In genomic region chr19:53577025-53577800, GRCm38 (mm10) we compare ENCODE assay signal across 10 mouse cellular contexts. TPM values are rescaled to one million over a fixed set of nuclear protein-coding genes. Genes with fewer than 3 reads are reported as not detected.
DNase-seq lines count a peak whose midpoint lies in the region; ATAC-seq and TF ChIP-seq lines count a peak whose summit lies in the region.
"Had no signal": no experiment of that assay in that cellular context is flagged by ENCODE, and none has a peak within 500 bp of the region (broad histone marks: within the 10 kb centered on the region; RNA-seq: fewer than 3 reads in every experiment).

No protein-coding gene starts in this region.

- peak overlapping the region; percentile 65; the same call in 1 of the 2 replicates for H3K27ac ChIP-seq in forebrain, embryonic 10.5 days
- no peak overlapping the region for H3K27ac ChIP-seq in forebrain, embryonic 12.5 days
- H3K27ac ChIP-seq in lung, embryonic 16.5 days (ENCODE audit: low read length) = no peak overlapping the region
- H3K27ac ChIP-seq in intestine, postnatal 0 days (ENCODE audit: low read depth, low read length) = no peak overlapping the region
- no peak overlapping the region for H3K27ac ChIP-seq in midbrain, embryonic 16.5 days (ENCODE audit: low read length)
- H3K27ac ChIP-seq: liver, embryonic 14.5 days; midbrain, embryonic 12.5 days had no signal

- ATAC-seq in forebrain, embryonic 12.5 days (ENCODE audit: low FRiP score) = no peak
- no peak for ATAC-seq in lung, embryonic 16.5 days (ENCODE audit: low read depth)
- ATAC-seq in intestine, postnatal 0 days = peak; percentile 80
- ATAC-seq in midbrain, embryonic 16.5 days = 0 out of 2 replicates have a peak, but pooled peaks have one; percentile 45

- H3K9me3 ChIP-seq in forebrain, embryonic 10.5 days = no peaks in the 10 kb centered on the region
- no peaks in the 10 kb centered on the region for H3K9me3 ChIP-seq in forebrain, embryonic 12.5 days
- no peaks in the 10 kb centered on the region for H3K9me3 ChIP-seq in lung, embryonic 16.5 days (ENCODE audit: control insufficient read depth, low read length)
- H3K9me3 ChIP-seq in intestine, postnatal 0 days (ENCODE audit: control insufficient read depth) = no peaks in the 10 kb centered on the region
- no peaks in the 10 kb centered on the region for H3K9me3 ChIP-seq in midbrain, embryonic 16.5 days (replicated peaks; ENCODE audit: control insufficient read depth, low read length, poor library complexity, severe bottlenecking)
- H3K9me3 ChIP-seq: midbrain, embryonic 12.5 days had no signal

- no peaks in the 10 kb centered on the region for H3K36me3 ChIP-seq in forebrain, embryonic 10.5 days (replicated peaks)
- no peaks in the 10 kb centered on the region for H3K36me3 ChIP-seq in forebrain, embryonic 12.5 days (replicated peaks)
- no peaks in the 10 kb centered on the region for H3K36me3 ChIP-seq in lung, embryonic 16.5 days (ENCODE audit: control insufficient read depth, insufficient read depth, low read length)
- H3K36me3 ChIP-seq in intestine, postnatal 0 days (ENCODE audit: control insufficient read depth, insufficient read depth) = no peaks in the 10 kb centered on the region
- H3K36me3 ChIP-seq in midbrain, embryonic 16.5 days (ENCODE audit: control insufficient read depth, insufficient read depth, low read length) = no peaks in the 10 kb centered on the region
- H3K36me3 ChIP-seq: midbrain, embryonic 12.5 days had no signal

- H3K4me2 ChIP-seq in forebrain, embryonic 12.5 days = no peak overlapping the region
- peak overlapping the region; percentile 17; the same call in 1 of the 2 replicates for H3K4me2 ChIP-seq in lung, embryonic 16.5 days (ENCODE audit: low read depth, low read length)
- peak overlapping the region; percentile 27; the same call in 1 of the 2 replicates for H3K4me2 ChIP-seq in intestine, postnatal 0 days (replicated peaks; ENCODE audit: low read depth)
- H3K4me2 ChIP-seq in midbrain, embryonic 16.5 days (ENCODE audit: low read length) = no peak overlapping the region
- H3K4me2 ChIP-seq: midbrain, embryonic 12.5 days had no signal

- intact Hi-C loops in gastrocnemius, postnatal 36 days (cut with DNase I) = loop anchor here (1.0 to 5.0 kb wide), 2 partner anchors 45 to 181 kb away; no protein-coding TSS in a partner anchor

- no peak overlapping the region for H3K4me3 ChIP-seq in forebrain, embryonic 10.5 days
- H3K4me3 ChIP-seq in forebrain, embryonic 12.5 days (replicated peaks) = no peak overlapping the region
- H3K4me3 ChIP-seq in lung, embryonic 16.5 days (ENCODE audit: low read length) = no peak overlapping the region
- no peak overlapping the region for H3K4me3 ChIP-seq in intestine, postnatal 0 days (ENCODE audit: low read depth, low read length)
- H3K4me3 ChIP-seq in midbrain, embryonic 16.5 days (ENCODE audit: low read depth, low read length) = no peak overlapping the region
- H3K4me3 ChIP-seq: midbrain, embryonic 12.5 days had no signal

- peaks cover 33% of the 10 kb centered on the region for H3K4me1 ChIP-seq in forebrain, embryonic 10.5 days
- H3K4me1 ChIP-seq in forebrain, embryonic 12.5 days = peaks cover 9% of the 10 kb centered on the region; the same call in 1 of the 2 replicates
- H3K4me1 ChIP-seq in lung, embryonic 16.5 days (replicated peaks; ENCODE audit: control insufficient read depth, insufficient read depth, low read length) = peaks cover 11% of the 10 kb centered on the region; the same call in 1 of the 2 replicates
- 0 out of 2 replicates have a peak, but pooled peaks cover 4% of the 10 kb centered on the region for H3K4me1 ChIP-seq in intestine, postnatal 0 days (replicated peaks; ENCODE audit: control insufficient read depth, insufficient read depth, low read length)
- H3K4me1 ChIP-seq in midbrain, embryonic 16.5 days (ENCODE audit: control insufficient read depth, insufficient read depth, low read length) = peaks cover 5% of the 10 kb centered on the region; the same call in 1 of the 2 replicates
- H3K4me1 ChIP-seq: midbrain, embryonic 12.5 days had no signal

- no peaks in the 10 kb centered on the region for H3K27me3 ChIP-seq in forebrain, embryonic 10.5 days (ENCODE audit: poor library complexity, severe bottlenecking)
- no peaks in the 10 kb centered on the region for H3K27me3 ChIP-seq in forebrain, embryonic 12.5 days
- H3K27me3 ChIP-seq in lung, embryonic 16.5 days (ENCODE audit: control insufficient read depth, insufficient read depth, low read depth, low read length) = no peaks in the 10 kb centered on the region
- no peaks in the 10 kb centered on the region for H3K27me3 ChIP-seq in intestine, postnatal 0 days (replicated peaks; ENCODE audit: control insufficient read depth, insufficient read depth, low read length)
- H3K27me3 ChIP-seq in midbrain, embryonic 16.5 days (ENCODE audit: control insufficient read depth, insufficient read depth, low read depth, low read length) = no peaks in the 10 kb centered on the region
- H3K27me3 ChIP-seq: midbrain, embryonic 12.5 days had no signal

- H3K9ac ChIP-seq in forebrain, embryonic 12.5 days = no peak overlapping the region
- H3K9ac ChIP-seq in lung, embryonic 16.5 days (ENCODE audit: low read length) = no peak overlapping the region
- H3K9ac ChIP-seq in intestine, postnatal 0 days (ENCODE audit: low read depth, low read length) = no peak overlapping the region
- H3K9ac ChIP-seq in midbrain, embryonic 16.5 days (ENCODE audit: low read depth, low read length) = no peak overlapping the region
- H3K9ac ChIP-seq: liver, embryonic 14.5 days; midbrain, embryonic 12.5 days had no signal

- DNase-seq in forebrain, embryonic 10.5 days (ENCODE audit: extremely low spot score, low spot score) = no peak
- DNase-seq in lung, postnatal 14 days = no peak
- DNase-seq in T-cell, adult 2 months (ENCODE audit: low spot score) = no peak
- no peak for DNase-seq in gastrocnemius, postnatal 36 days

- 54% methylated on average over 11 of the region's 11 CpGs for WGBS in forebrain, embryonic 10.5 days
- WGBS in forebrain, embryonic 12.5 days = 51% methylated on average over 11 of the region's 11 CpGs
- 32% methylated on average over 11 of the region's 11 CpGs for WGBS in lung, embryonic 16.5 days
- WGBS in intestine, postnatal 0 days = 36% methylated on average over 11 of the region's 11 CpGs
- 39% methylated on average over 11 of the region's 11 CpGs for WGBS in midbrain, embryonic 16.5 days

- no peak for TF ChIP-seq CTCF in intestine, postnatal 0 days (IDR thresholded peaks at IDR 0.05; ENCODE audit: low read depth)

RNA-seq across cellular contexts. Expression of gene Nutf2-ps1, which starts 11.7 kb away (rescaled TPM):
- 635 and 662 TPM in 2 replicates for polyA plus RNA-seq in forebrain, embryonic 10.5 days (2016; fragmentation: Nextera tagmentation; extraction: Ambion mirVana)
- 419 and 449 TPM in 2 replicates for polyA plus RNA-seq in forebrain, embryonic 12.5 days (2016; fragmentation: Nextera tagmentation; extraction: Ambion mirVana)
- 356 and 368 TPM in 2 replicates for polyA plus RNA-seq in lung, embryonic 16.5 days (2015; fragmentation: Nextera tagmentation; extraction: Ambion mirVana)
- 105 and 125 TPM in 2 replicates for polyA plus RNA-seq in intestine, postnatal 0 days (2015; fragmentation: Nextera tagmentation; extraction: Ambion mirVana)
- 212 and 234 TPM in 2 replicates for polyA plus RNA-seq in midbrain, embryonic 16.5 days (2015; fragmentation: Nextera tagmentation; extraction: Ambion mirVana)
- total RNA-seq in gastrocnemius, postnatal 36 days (2021) = 10 to 100 TPM; 56.6 to 81.6 TPM

RNA-seq across cellular contexts. Expression of gene Smc3, which starts 23.0 kb away (rescaled TPM):
- 81.4 and 87.6 TPM in 2 replicates for polyA plus RNA-seq in forebrain, embryonic 10.5 days (2016; fragmentation: Nextera tagmentation; extraction: Ambion mirVana)
- polyA plus RNA-seq in forebrain, embryonic 12.5 days (2016; fragmentation: Nextera tagmentation; extraction: Ambion mirVana) = 91.8 and 95.1 TPM in 2 replicates
- polyA plus RNA-seq in lung, embryonic 16.5 days (2015; fragmentation: Nextera tagmentation; extraction: Ambion mirVana) = 64.2 and 69.8 TPM in 2 replicates
- 24.4 and 24.9 TPM in 2 replicates for polyA plus RNA-seq in intestine, postnatal 0 days (2015; fragmentation: Nextera tagmentation; extraction: Ambion mirVana)
- polyA plus RNA-seq in midbrain, embryonic 16.5 days (2015; fragmentation: Nextera tagmentation; extraction: Ambion mirVana) = 55.9 and 66.5 TPM in 2 replicates
- total RNA-seq in gastrocnemius, postnatal 36 days (2021) = 10 to 100 TPM; 13.1 to 14.2 TPM

RNA-seq across cellular contexts. Expression of gene Dusp5, which starts 48.3 kb away (rescaled TPM):
- 9.0 and 9.2 TPM in 2 replicates for polyA plus RNA-seq in forebrain, embryonic 10.5 days (2016; fragmentation: Nextera tagmentation; extraction: Ambion mirVana)
- polyA plus RNA-seq in forebrain, embryonic 12.5 days (2016; fragmentation: Nextera tagmentation; extraction: Ambion mirVana) = 2.8 and 3.0 TPM in 2 replicates
- 6.9 TPM in 2 replicates for polyA plus RNA-seq in lung, embryonic 16.5 days (2015; fragmentation: Nextera tagmentation; extraction: Ambion mirVana)
- polyA plus RNA-seq in intestine, postnatal 0 days (2015; fragmentation: Nextera tagmentation; extraction: Ambion mirVana) = 12.4 and 14.6 TPM in 2 replicates
- polyA plus RNA-seq in midbrain, embryonic 16.5 days (2015; fragmentation: Nextera tagmentation; extraction: Ambion mirVana) = 2.2 and 3.0 TPM in 2 replicates
- 1 to 10 TPM; 1.1 to 1.2 TPM for total RNA-seq in gastrocnemius, postnatal 36 days (2021)

Comparison
In these comparisons a context has a peak if more than half of its experiments do, and no peak if none do; other contexts are left out.
1. ATAC-seq: peak in intestine, postnatal 0 days (single experiment) and midbrain, embryonic 16.5 days (single experiment); none in forebrain, embryonic 12.5 days (single experiment) and lung, embryonic 16.5 days (single experiment).
2. H3K4me2 ChIP-seq: peak in lung, embryonic 16.5 days (single experiment) and intestine, postnatal 0 days (single experiment); none in forebrain, embryonic 12.5 days (single experiment) and midbrain, embryonic 16.5 days (single experiment).